Mouse (Mus musculus): Measurements from ENCODE around the gene Rims4.

DNA sequence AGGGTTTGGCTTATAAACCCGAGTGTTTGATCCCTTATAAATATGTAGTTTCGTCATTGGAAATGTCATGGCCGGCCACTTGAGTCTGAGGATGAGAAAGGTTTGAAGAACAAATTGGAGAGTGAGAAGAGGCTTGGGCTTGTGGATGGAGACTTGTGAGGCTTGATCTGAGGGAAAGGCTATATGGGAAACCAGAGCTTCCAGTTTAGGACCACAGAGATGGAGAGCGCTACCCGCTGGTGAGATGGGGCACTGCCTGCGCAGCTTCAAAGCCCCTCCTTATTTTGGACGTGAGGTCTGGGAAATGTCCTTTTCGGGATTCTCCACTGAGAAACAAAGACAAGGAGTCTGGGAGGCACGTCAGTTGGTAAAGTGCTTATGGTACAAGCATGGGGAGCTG is 4.6 kb upstream of the Rims4 start:
- TF ChIP-seq POLR2A (IDR thresholded peaks at IDR 0.05; ENCODE audit: low read depth, low read length) (no peak), CTCF (IDR thresholded peaks at IDR 0.05; ENCODE audit: extremely low read depth, insufficient read length, insufficient replicate concordance, low read depth, low read length) (no peak)

Data from small intestine, adult 2 months (tissue).